Mouse (Mus musculus) right cerebral cortex, adult 2 months (tissue): ENCODE results near the gene Shoc2.
A peak's percentile ranks its signal among the peaks of the same experiment; 100 is the strongest.
"Not testable (repeated sequence)": the region's sequence is repeated elsewhere in the genome, so short reads cannot be mapped to it uniquely, and the experiment has no call there.

Experiments
- DNase-seq, 2 experiments: peaks; one replicate each; pipeline ENCODE4 v3.0.0; 2021 to 2022; ENCODE audit warnings: low spot score in 2 of 2

The Shoc2 gene

DNA sequence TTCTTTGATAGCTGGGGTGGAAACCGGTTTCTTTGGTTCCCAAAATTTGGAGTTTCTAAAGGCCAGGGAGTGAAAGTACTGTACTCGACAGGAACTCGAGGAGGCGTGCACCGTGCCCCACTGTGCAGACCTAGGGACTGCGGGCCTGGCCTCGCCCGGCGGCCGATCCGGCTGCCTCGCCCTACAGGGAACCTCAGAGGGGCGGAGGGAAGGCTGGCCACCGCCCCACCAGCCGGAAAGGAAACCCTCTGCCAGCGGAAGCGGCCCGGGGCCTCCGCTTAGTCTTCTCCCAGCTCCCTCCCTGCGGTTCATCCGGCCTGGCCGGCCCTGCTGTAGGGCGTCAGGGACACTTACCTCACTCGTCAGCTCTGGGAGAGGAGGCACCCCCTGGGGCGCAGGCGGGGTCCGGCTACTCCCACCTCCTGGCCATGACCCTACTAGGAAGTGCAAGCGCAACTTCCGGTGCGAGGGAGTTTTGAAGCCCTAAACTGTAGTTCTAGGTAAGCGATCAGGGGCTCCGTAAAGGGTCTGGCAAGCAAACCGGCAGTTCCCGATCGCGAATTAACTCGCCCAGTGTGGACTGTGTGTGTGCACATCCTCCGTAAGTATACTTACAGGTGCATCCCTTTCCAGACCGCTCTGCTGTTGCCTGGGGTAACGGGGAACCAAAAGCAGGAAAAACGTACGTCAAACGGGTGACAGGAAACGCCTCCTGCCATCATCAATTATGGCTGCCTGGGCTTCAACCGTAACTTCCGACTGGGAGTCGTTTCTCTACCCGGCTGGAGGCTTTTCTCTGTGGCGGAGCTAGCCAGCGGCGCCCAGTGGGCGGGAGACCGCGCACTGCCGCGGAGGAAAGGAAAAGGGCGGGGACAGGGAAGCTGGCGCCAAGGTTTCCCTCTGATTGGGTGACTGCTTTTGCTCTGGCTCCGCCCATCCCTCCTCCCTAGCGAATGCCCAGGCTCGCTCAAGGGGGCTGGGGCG lies at the start of gene Shoc2, which contains the start of gene Bbip1:
Gene Shoc2 (plus strand): TSS at position 505 of the 984 bp plus-strand sequence.
Gene Bbip1 (minus strand): TSS at position 826 of the 984 bp plus-strand sequence.
- peak; percentile 97 to 98 for DNase-seq

- no peak for DNase-seq
Observed at GRCm38 (mm10) chr19:53894538-53895121, 49.5 kb upstream of the Shoc2 start.

DNA sequence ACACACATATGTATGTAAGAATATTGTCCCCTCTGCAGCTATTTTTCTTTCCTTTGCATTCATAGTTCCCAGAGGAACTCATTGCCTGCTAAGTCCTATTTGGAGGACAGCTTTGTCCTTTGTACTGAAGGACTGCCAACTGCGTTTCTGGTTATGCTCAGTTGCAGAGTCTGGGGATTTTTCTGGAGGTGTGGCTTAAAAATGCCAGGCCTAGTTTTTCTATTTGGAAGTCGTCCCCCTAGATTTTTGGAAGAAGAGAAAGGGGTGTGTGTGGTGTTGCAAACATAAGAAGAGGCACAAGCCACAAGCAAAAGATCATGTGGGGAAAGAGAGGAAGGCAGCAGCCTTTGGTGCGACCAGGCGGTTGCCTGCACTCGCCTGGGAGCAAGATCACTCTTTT lies 46.1 kb upstream of the Shoc2 start:
- DNase-seq, result no peak

DNA sequence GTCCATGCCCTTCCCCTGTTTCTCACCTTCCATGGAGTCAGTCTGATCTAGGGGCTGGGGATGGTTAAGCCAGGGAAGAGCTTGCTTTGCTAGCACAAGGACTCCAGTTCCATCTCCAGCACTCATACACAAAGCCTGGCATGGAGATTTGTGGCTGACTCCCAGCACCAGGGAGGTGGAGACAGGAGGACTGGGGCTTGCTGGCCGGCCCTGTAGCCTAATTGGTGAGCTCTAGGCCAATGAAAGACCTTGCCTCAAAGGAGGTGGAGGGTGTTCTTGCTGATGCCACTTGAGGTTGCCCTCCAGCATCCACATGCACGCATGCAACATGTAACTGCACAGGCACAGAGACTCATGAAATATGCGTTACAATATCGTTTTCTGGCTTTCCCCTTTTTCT lies 45.6 kb upstream of the Shoc2 start:
- DNase-seq, result no peak

DNA sequence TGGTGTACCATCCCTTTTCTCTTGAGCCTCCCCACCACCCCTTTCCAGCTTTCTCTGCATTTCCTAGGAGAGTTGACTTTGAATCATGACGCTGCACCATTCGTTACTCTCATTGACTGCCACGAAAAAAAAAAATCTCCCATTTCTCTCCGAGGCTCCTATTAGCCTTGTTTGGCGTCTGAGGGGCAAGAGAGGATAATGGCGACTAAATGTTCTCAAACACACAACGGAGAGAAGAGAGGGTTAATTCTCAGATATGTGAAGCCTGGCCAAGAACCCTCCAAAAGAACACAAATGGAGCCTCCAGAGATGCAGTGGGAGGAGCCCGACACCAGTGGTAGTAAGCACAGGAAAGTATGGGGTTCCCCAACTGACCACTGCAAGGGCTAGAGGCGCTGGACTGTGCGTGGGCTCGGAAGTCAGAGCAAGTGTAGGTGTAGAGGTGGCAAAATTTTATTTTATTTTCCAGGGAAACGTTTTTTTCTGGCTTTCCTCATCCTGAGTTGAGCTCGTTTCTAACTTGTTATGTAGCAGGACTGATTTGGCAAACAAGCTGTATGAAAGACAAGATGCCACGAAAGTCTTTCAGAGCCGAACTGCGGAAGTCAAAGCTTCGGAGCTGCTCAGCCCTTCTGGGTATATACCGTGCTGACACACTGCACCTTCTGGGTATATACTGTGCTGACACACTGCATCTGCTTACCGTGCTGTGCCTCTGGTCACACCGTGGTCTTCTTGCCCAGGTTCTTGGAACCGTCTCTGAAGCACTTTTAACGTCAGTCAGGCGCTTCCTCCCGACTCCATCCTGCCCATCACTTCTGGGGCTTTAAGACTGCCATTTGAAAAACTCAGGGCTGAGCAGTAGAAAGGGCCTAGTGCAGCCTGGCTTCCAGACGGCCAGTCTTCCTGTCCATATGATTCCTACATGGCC lies 44.9 kb upstream of the Shoc2 start:
- DNase-seq, result no peak

- no peak for DNase-seq
Observed at GRCm38 (mm10) chr19:53899941-53900610, 44.0 kb upstream of the Shoc2 start.

GRCm38 (mm10) chr19:53901931-53902738 lies 42.0 kb upstream of the Shoc2 start:
- no peak for DNase-seq

GRCm38 (mm10) chr19:53902739-53903487 lies 41.2 kb upstream of the Shoc2 start:
- peak; percentile 94 for DNase-seq

GRCm38 (mm10) chr19:53903507-53904321 lies 40.4 kb upstream of the Shoc2 start:
- peak; percentile 42 to 61 for DNase-seq

GRCm38 (mm10) chr19:53904833-53905480 lies 39.1 kb upstream of the Shoc2 start:
- DNase-seq, result no peak

- DNase-seq, result no peak
Observed at GRCm38 (mm10) chr19:53906033-53906702, 37.9 kb upstream of the Shoc2 start.

GRCm38 (mm10) chr19:53906703-53907070 lies 37.4 kb upstream of the Shoc2 start:
- DNase-seq, result not testable (repeated sequence)

- DNase-seq, result no peak
Observed at GRCm38 (mm10) chr19:53914950-53915349, 29.2 kb upstream of the Shoc2 start.

GRCm38 (mm10) chr19:53919541-53919940 lies 24.6 kb upstream of the Shoc2 start:
- DNase-seq, result no peak

GRCm38 (mm10) chr19:53921996-53922395 lies 22.1 kb upstream of the Shoc2 start:
- not testable (repeated sequence) for DNase-seq

- no peak for DNase-seq
Observed at GRCm38 (mm10) chr19:53925338-53925751, 18.8 kb upstream of the Shoc2 start.

DNA sequence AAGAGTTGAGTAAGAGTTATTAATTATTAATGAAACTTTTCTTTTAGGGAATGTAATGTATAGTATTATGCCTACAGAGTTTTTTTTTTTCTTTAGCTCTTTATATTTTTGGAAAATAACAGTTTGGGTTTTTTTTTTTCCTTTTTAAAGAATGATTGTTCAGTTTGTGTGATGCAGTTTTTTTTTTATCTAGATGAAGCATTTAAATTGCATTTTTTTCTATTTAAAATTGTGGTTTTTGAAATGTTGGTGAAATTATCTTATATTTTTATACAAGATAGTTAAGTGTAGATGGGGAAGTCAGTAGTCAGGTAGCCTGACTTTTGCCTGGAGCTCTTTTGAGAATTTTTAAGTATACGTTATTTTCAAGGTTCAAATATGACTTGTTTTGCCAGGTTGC lies 17.4 kb upstream of the Shoc2 start:
- no peak for DNase-seq

DNA sequence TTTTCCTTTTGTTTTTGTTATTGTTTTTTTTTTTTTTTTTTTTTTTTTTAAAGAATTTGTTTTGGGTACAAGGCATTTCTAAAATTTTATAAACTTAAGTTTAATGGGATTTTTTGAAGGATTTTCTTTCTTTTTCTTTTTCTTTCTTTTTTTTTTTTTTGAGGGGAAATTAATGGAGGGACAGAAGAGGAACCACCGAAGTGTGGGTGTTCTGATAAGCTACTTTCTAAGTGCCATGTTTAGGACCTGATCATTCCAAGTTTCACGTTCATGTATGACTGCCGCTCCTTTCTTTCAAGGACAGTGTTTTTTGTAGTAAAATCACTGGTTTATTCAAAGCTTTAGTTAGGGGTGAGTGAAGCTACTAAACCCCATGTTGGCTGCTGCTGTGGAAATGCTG lies 14.9 kb upstream of the Shoc2 start:
- DNase-seq, result peak in 1 of 2 experiments; percentile 0
